ENCODE assay signal across 8 mouse cellular contexts in genomic region chr7:3644348-3644671, GRCm38 (mm10). TPM values are rescaled to one million over a fixed set of nuclear protein-coding genes. Genes with fewer than 3 reads are reported as not detected.
DNase-seq lines count a peak whose midpoint lies in the region; ATAC-seq lines count a peak whose summit lies in the region.

No protein-coding gene starts in this region.

- no peak for ATAC-seq in megakaryocyte, adult 5-6 weeks (ENCODE audit: poor library complexity, severe bottlenecking)
- ATAC-seq in hindbrain, embryonic 16.5 days: no peak
- ATAC-seq in midbrain, embryonic 11.5 days (ENCODE audit: low FRiP score): no peak
- no peak for ATAC-seq in inflammation-experienced regulatory T-cells, adult 6 months

- H3K36me3 ChIP-seq in megakaryocyte, embryonic 14.5 days (replicated peaks; ENCODE audit: low read length): peaks cover 65% of the 10 kb centered on the region
- peaks cover 11% of the 10 kb centered on the region for H3K36me3 ChIP-seq in hindbrain, embryonic 16.5 days (ENCODE audit: control insufficient read depth, insufficient read depth, low read length)
- H3K36me3 ChIP-seq in midbrain, embryonic 11.5 days (ENCODE audit: control insufficient read depth, insufficient read depth, low read length): peaks cover 19% of the 10 kb centered on the region

- no peaks in the 10 kb centered on the region for H3K9me3 ChIP-seq in megakaryocyte, embryonic 14.5 days
- H3K9me3 ChIP-seq in hindbrain, embryonic 16.5 days (ENCODE audit: control insufficient read depth, low read length): no peaks in the 10 kb centered on the region
- H3K9me3 ChIP-seq in midbrain, embryonic 11.5 days (ENCODE audit: control insufficient read depth, low read length): no peaks in the 10 kb centered on the region

- peak; percentile 82 for DNase-seq in adrenal gland, postnatal 25 days
- no peak for DNase-seq in adrenal gland, postnatal 10 days
- no peak for DNase-seq in midbrain, embryonic 11.5 days (ENCODE audit: low spot score, missing footprints)
- no peak for DNase-seq in adrenal gland, postnatal 14 days

- H3K27me3 ChIP-seq in megakaryocyte, embryonic 14.5 days (replicated peaks): no peaks in the 10 kb centered on the region
- no peaks in the 10 kb centered on the region for H3K27me3 ChIP-seq in hindbrain, embryonic 16.5 days (replicated peaks; ENCODE audit: control insufficient read depth, insufficient read depth, low read length)
- H3K27me3 ChIP-seq in midbrain, embryonic 11.5 days (ENCODE audit: control insufficient read depth, insufficient read depth, low read length): no peaks in the 10 kb centered on the region

- peak overlapping the region; percentile 96 for H3K4me3 ChIP-seq in megakaryocyte, embryonic 14.5 days (replicated peaks)
- peak overlapping the region; percentile 92 for H3K4me3 ChIP-seq in hindbrain, embryonic 16.5 days (ENCODE audit: low read length)
- H3K4me3 ChIP-seq in midbrain, embryonic 11.5 days (ENCODE audit: low read depth, low read length): peak overlapping the region; percentile 99

- H3K4me1 ChIP-seq in megakaryocyte, embryonic 14.5 days: peaks cover 55% of the 10 kb centered on the region
- peaks cover 33% of the 10 kb centered on the region for H3K4me1 ChIP-seq in hindbrain, embryonic 16.5 days (ENCODE audit: control insufficient read depth, insufficient read depth, low read depth, low read length)
- H3K4me1 ChIP-seq in midbrain, embryonic 11.5 days (ENCODE audit: control insufficient read depth, insufficient read depth, low read length): peaks cover 26% of the 10 kb centered on the region

- no peak overlapping the region for H3K27ac ChIP-seq in hindbrain, embryonic 16.5 days (ENCODE audit: low read depth, low read length)
- H3K27ac ChIP-seq in midbrain, embryonic 11.5 days (ENCODE audit: low read depth, low read length): no peak overlapping the region; the same call in 1 of the 2 replicates

- 0 out of 2 replicates have a peak overlapping the region, but pooled peaks have one; percentile 11 for H3K9ac ChIP-seq in hindbrain, embryonic 16.5 days (ENCODE audit: low read depth, low read length)
- peak overlapping the region; percentile 27; the same call in 1 of the 2 replicates for H3K9ac ChIP-seq in midbrain, embryonic 11.5 days (ENCODE audit: low read length)

- peak overlapping the region; percentile 64 for H3K4me2 ChIP-seq in hindbrain, embryonic 16.5 days (ENCODE audit: low read length)
- peak overlapping the region; percentile 54 for H3K4me2 ChIP-seq in midbrain, embryonic 11.5 days

- WGBS in hindbrain, embryonic 16.5 days: 1% methylated on average over 11 of the region's 11 CpGs
- 1% methylated on average over 11 of the region's 11 CpGs for WGBS in midbrain, embryonic 11.5 days

RNA-seq across cellular contexts. Expression of gene Cnot3, which starts 0.8 kb away (rescaled TPM):
- 71.6 and 75.9 TPM in 2 replicates for total RNA-seq in adrenal gland, postnatal 25 days (2021)
- total RNA-seq in adrenal gland, postnatal 10 days (2021): 10 to 100 TPM; 56.7 to 58.5 TPM
- 518 and 624 TPM in 2 replicates for polyA plus RNA-seq in megakaryocyte, embryonic 14.5 days (2012; ENCODE audit: insufficient read depth, low replicate concordance)
- total RNA-seq in megakaryocyte, adult 5-6 weeks (2015): 119 and 123 TPM in 2 replicates
- total RNA-seq in megakaryocyte, adult 5-6 weeks (2017): 23.5 and 36.8 TPM in 2 replicates
- 30.0 and 43.1 TPM in 2 replicates for polyA plus RNA-seq in hindbrain, embryonic 16.5 days (2015; fragmentation: Nextera tagmentation; extraction: Ambion mirVana)
- polyA plus RNA-seq in midbrain, embryonic 11.5 days (2014; fragmentation: Nextera tagmentation; extraction: Ambion mirVana): 53.6 and 63.0 TPM in 2 replicates
- 10 to 100 TPM; 30.0 to 47.0 (median 45.2) TPM for polyA plus RNA-seq in inflammation-experienced regulatory T-cells, adult 6 months (2017; shearing (Covaris generic))
- 63.5 and 63.7 TPM in 2 replicates for total RNA-seq in adrenal gland, postnatal 14 days (2021)

RNA-seq across cellular contexts. Expression of gene Prpf31, which starts 14.5 kb away (rescaled TPM):
- total RNA-seq in adrenal gland, postnatal 25 days (2021): 42.0 and 46.4 TPM in 2 replicates
- 10 to 100 TPM; 34.5 to 39.4 TPM for total RNA-seq in adrenal gland, postnatal 10 days (2021)
- 7.5 and 49.6 TPM in 2 replicates for polyA plus RNA-seq in megakaryocyte, embryonic 14.5 days (2012; ENCODE audit: insufficient read depth, low replicate concordance)
- total RNA-seq in megakaryocyte, adult 5-6 weeks (2015): 15.1 and 21.1 TPM in 2 replicates
- 51.0 and 66.7 TPM in 2 replicates for total RNA-seq in megakaryocyte, adult 5-6 weeks (2017)
- 84.2 and 88.8 TPM in 2 replicates for polyA plus RNA-seq in hindbrain, embryonic 16.5 days (2015; fragmentation: Nextera tagmentation; extraction: Ambion mirVana)
- polyA plus RNA-seq in midbrain, embryonic 11.5 days (2014; fragmentation: Nextera tagmentation; extraction: Ambion mirVana): 140 and 148 TPM in 2 replicates
- polyA plus RNA-seq in inflammation-experienced regulatory T-cells, adult 6 months (2017; shearing (Covaris generic)): 100 to 1,000 TPM in 1 of 3 experiments, 10 to 100 TPM in 2; 82.2 to 102 (median 91.2) TPM
- 37.9 and 41.9 TPM in 2 replicates for total RNA-seq in adrenal gland, postnatal 14 days (2021)

RNA-seq across cellular contexts. Expression of gene Tfpt, which starts 14.6 kb away (rescaled TPM):
- total RNA-seq in adrenal gland, postnatal 25 days (2021): 22.8 and 24.4 TPM in 2 replicates
- 10 to 100 TPM; 24.1 to 26.4 TPM for total RNA-seq in adrenal gland, postnatal 10 days (2021)
- polyA plus RNA-seq in megakaryocyte, embryonic 14.5 days (2012; ENCODE audit: insufficient read depth, low replicate concordance): 31.4 and 57.9 TPM in 2 replicates
- 20.8 and 30.4 TPM in 2 replicates for total RNA-seq in megakaryocyte, adult 5-6 weeks (2015)
- 23.8 and 28.4 TPM in 2 replicates for total RNA-seq in megakaryocyte, adult 5-6 weeks (2017)
- 36.3 and 39.6 TPM in 2 replicates for polyA plus RNA-seq in hindbrain, embryonic 16.5 days (2015; fragmentation: Nextera tagmentation; extraction: Ambion mirVana)
- polyA plus RNA-seq in midbrain, embryonic 11.5 days (2014; fragmentation: Nextera tagmentation; extraction: Ambion mirVana): 29.9 and 31.0 TPM in 2 replicates
- 10 to 100 TPM; 11.9 to 17.0 (median 15.0) TPM for polyA plus RNA-seq in inflammation-experienced regulatory T-cells, adult 6 months (2017; shearing (Covaris generic))
- 21.6 and 25.6 TPM in 2 replicates for total RNA-seq in adrenal gland, postnatal 14 days (2021)

RNA-seq across cellular contexts. Expression of gene Leng1, which starts 21.3 kb away (rescaled TPM):
- total RNA-seq in adrenal gland, postnatal 25 days (2021): 16.2 and 17.1 TPM in 2 replicates
- total RNA-seq in adrenal gland, postnatal 10 days (2021): 10 to 100 TPM; 11.9 to 13.2 TPM
- 5.3 and 22.0 TPM in 2 replicates for polyA plus RNA-seq in megakaryocyte, embryonic 14.5 days (2012; ENCODE audit: insufficient read depth, low replicate concordance)
- total RNA-seq in megakaryocyte, adult 5-6 weeks (2015): 7.8 and 8.7 TPM in 2 replicates
- total RNA-seq in megakaryocyte, adult 5-6 weeks (2017): 9.4 and 15.4 TPM in 2 replicates
- 13.2 and 13.4 TPM in 2 replicates for polyA plus RNA-seq in hindbrain, embryonic 16.5 days (2015; fragmentation: Nextera tagmentation; extraction: Ambion mirVana)
- 16.4 and 16.9 TPM in 2 replicates for polyA plus RNA-seq in midbrain, embryonic 11.5 days (2014; fragmentation: Nextera tagmentation; extraction: Ambion mirVana)
- 1 to 10 TPM; 4.8 to 6.9 (median 6.0) TPM for polyA plus RNA-seq in inflammation-experienced regulatory T-cells, adult 6 months (2017; shearing (Covaris generic))
- total RNA-seq in adrenal gland, postnatal 14 days (2021): 14.7 and 15.9 TPM in 2 replicates

RNA-seq across cellular contexts. Expression of gene Ndufa3, which starts 27.1 kb away (rescaled TPM):
- 484 and 641 TPM in 2 replicates for total RNA-seq in adrenal gland, postnatal 25 days (2021)
- total RNA-seq in adrenal gland, postnatal 10 days (2021): 1,000 to 10,000 TPM; 1,038 to 1,129 TPM
- 16.3 and 87.7 TPM in 2 replicates for polyA plus RNA-seq in megakaryocyte, embryonic 14.5 days (2012; ENCODE audit: insufficient read depth, low replicate concordance)
- 263 and 351 TPM in 2 replicates for total RNA-seq in megakaryocyte, adult 5-6 weeks (2015)
- total RNA-seq in megakaryocyte, adult 5-6 weeks (2017): 273 and 274 TPM in 2 replicates
- polyA plus RNA-seq in hindbrain, embryonic 16.5 days (2015; fragmentation: Nextera tagmentation; extraction: Ambion mirVana): 461 and 526 TPM in 2 replicates
- polyA plus RNA-seq in midbrain, embryonic 11.5 days (2014; fragmentation: Nextera tagmentation; extraction: Ambion mirVana): 299 and 373 TPM in 2 replicates
- polyA plus RNA-seq in inflammation-experienced regulatory T-cells, adult 6 months (2017; shearing (Covaris generic)): 100 to 1,000 TPM; 608 to 774 (median 726) TPM
- total RNA-seq in adrenal gland, postnatal 14 days (2021): 975 and 1,034 TPM in 2 replicates
